ENCODE assay signal across 8 mouse cellular contexts in genomic region chr11:8859868-8860267, GRCm38 (mm10).
A peak's percentile ranks its signal among the peaks of the same experiment; 100 is the strongest.
DNase-seq lines count a peak whose midpoint lies in the region; ATAC-seq and TF ChIP-seq lines count a peak whose summit lies in the region.

No protein-coding gene starts in this region.

- no peak overlapping the region for H3K9ac ChIP-seq in forebrain, postnatal 0 days
- H3K9ac ChIP-seq in forebrain, embryonic 16.5 days (replicated peaks; ENCODE audit: low read depth, low read length): no peak overlapping the region

- no peaks in the 10 kb centered on the region for H3K9me3 ChIP-seq in forebrain, postnatal 0 days (ENCODE audit: low read length)
- H3K9me3 ChIP-seq in forebrain, embryonic 16.5 days (ENCODE audit: control insufficient read depth, low read length): no peaks in the 10 kb centered on the region

- no peak for ATAC-seq in forebrain, postnatal 0 days
- ATAC-seq in forebrain, embryonic 16.5 days: no peak
- no peak for ATAC-seq in Patski

- no peaks in the 10 kb centered on the region for H3K27me3 ChIP-seq in forebrain, postnatal 0 days (ENCODE audit: insufficient read depth, low read length)
- H3K27me3 ChIP-seq in forebrain, embryonic 16.5 days (replicated peaks; ENCODE audit: control insufficient read depth, insufficient read depth, low read length): no peaks in the 10 kb centered on the region
- H3K27me3 ChIP-seq in Patski: no peaks in the 10 kb centered on the region

- POLR2A ChIA-PET in Patski (lab: Charles Lee): no interaction called here

- no peak overlapping the region for H3K4me3 ChIP-seq in forebrain, postnatal 0 days (ENCODE audit: low read depth, low read length)
- H3K4me3 ChIP-seq in forebrain, embryonic 16.5 days (replicated peaks; ENCODE audit: low read length): no peak overlapping the region

- 33% methylated on average over 5 of the region's 5 CpGs for WGBS in forebrain, postnatal 0 days
- 27% methylated on average over 5 of the region's 5 CpGs for WGBS in forebrain, embryonic 16.5 days

- intact Hi-C loops in heart, postnatal 36 days (cut with DNase I): loop anchor here (1.0 to 2.0 kb wide), 2 partner anchors 325 to 435 kb away; no protein-coding TSS in a partner anchor
- intact Hi-C loops in left cerebral cortex, postnatal 4 days (cut with DNase I): loop anchor here (5.0 kb wide), 1 partner anchor 323 kb away; no protein-coding TSS in a partner anchor

- in situ Hi-C loops in Patski (cut with MboI; ENCODE audit: low pct_unique_long_range_greater_than_20kb): loop anchor here (5.0 kb wide), 2 partner anchors 198 to 328 kb away; partner anchors contain the start of gene Tns3

- peak; percentile 55 for TF ChIP-seq CTCF in forebrain, postnatal 0 days (IDR thresholded peaks at IDR 0.05; ENCODE audit: low read depth)
- peak; percentile 84 for TF ChIP-seq CTCF in Patski (IDR thresholded peaks at IDR 0.05)

- no peaks in the 10 kb centered on the region for H3K4me1 ChIP-seq in forebrain, postnatal 0 days (ENCODE audit: insufficient read depth)
- peaks cover 9% of the 10 kb centered on the region for H3K4me1 ChIP-seq in forebrain, embryonic 16.5 days (replicated peaks; ENCODE audit: control insufficient read depth, insufficient read depth, low read length)

- no peak overlapping the region for H3K27ac ChIP-seq in forebrain, postnatal 0 days (ENCODE audit: low read depth, low read length)
- H3K27ac ChIP-seq in forebrain, embryonic 16.5 days (ENCODE audit: low read length): no peak overlapping the region

- CTCF ChIA-PET in Patski (lab: Charles Lee): interaction anchor here (0.8 to 2.9 kb wide), 18 partner anchors 12 to 436 kb away, joined by 3 to 20 read pairs (median 4); partner anchors contain the start of gene Tns3

- no peak overlapping the region for H3K4me2 ChIP-seq in forebrain, postnatal 0 days (ENCODE audit: low read depth)
- H3K4me2 ChIP-seq in forebrain, embryonic 16.5 days (ENCODE audit: low read length): no peak overlapping the region

- peak; percentile 58 for DNase-seq in forebrain, postnatal 0 days
- peak; percentile 37 for DNase-seq in Patski (ENCODE audit: low read depth, low spot score)
- peak; percentile 87 for DNase-seq in embryo, embryonic 10.5 days (ENCODE audit: low spot score)
- DNase-seq in heart, postnatal 36 days: peak; percentile 71 to 83
- peak; percentile 77 for DNase-seq in left cerebral cortex, postnatal 4 days
- DNase-seq in ovary, postnatal 10 days (ENCODE audit: low spot score): peak; percentile 45
- peak; percentile 40 to 83 for DNase-seq in thymus, postnatal 10 days (ENCODE audit: low spot score in 2 of 2)

- H3K36me3 ChIP-seq in forebrain, postnatal 0 days (ENCODE audit: insufficient read depth): no peaks in the 10 kb centered on the region
- no peaks in the 10 kb centered on the region for H3K36me3 ChIP-seq in forebrain, embryonic 16.5 days (ENCODE audit: control insufficient read depth, insufficient read depth)

Comparison
In these comparisons a context has a peak if more than half of its experiments do, and no peak if none do; other contexts are left out.
1. DNase-seq: peak in every context shown above with its lines; median percentile 87 in embryo, embryonic 10.5 days; 77 in heart, postnatal 36 days; 77 in left cerebral cortex, postnatal 4 days; 62 in thymus, postnatal 10 days; 58 in forebrain, postnatal 0 days; 45 in ovary, postnatal 10 days; 37 in Patski.